In the genomic region with DNA sequence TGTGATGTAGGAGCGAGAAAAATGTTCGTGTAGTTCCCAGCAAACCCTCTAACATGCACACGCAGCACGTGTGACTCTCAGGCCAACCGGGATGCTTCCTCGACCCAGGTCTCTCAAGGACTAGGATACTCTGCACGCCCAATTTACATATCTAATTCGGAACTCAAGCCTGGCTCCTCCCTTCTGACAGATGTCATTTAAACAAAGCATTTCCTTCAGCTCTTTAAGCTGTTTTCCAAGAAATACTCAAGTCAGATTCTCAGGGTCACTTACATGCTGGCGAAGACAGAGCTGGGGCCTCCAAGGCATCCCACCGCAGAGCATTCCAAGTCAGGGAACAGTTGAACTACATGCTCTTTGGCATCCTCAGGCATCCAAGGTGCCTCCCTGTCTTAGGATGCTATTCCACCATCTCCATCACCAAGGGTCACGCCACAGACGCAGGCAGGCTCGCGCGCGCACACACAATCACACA, we compare ENCODE assay signal across 8 mouse cellular contexts. TPM values are rescaled to one million over a fixed set of nuclear protein-coding genes. Genes with fewer than 3 reads are reported as not detected.
A peak's percentile ranks its signal among the peaks of the same experiment; 100 is the strongest.
DNase-seq lines count a peak whose midpoint lies in the region; ATAC-seq and TF ChIP-seq lines count a peak whose summit lies in the region.

No protein-coding gene starts in this region.

- H3K4me3 ChIP-seq in cerebellum, adult 2 months (replicated peaks; ENCODE audit: insufficient read depth, low read depth, low read length): peak overlapping the region; percentile 84
- peak overlapping the region; percentile 91 for H3K4me3 ChIP-seq in hindbrain, embryonic 12.5 days
- H3K4me3 ChIP-seq in stomach, postnatal 0 days (ENCODE audit: low read depth, low read length): peak overlapping the region; percentile 82

- peak overlapping the region; percentile 96 for H3K4me2 ChIP-seq in hindbrain, embryonic 12.5 days (replicated peaks)
- H3K4me2 ChIP-seq in stomach, postnatal 0 days (replicated peaks; ENCODE audit: low read depth): peak overlapping the region; percentile 56

- peak overlapping the region; percentile 88 for H3K9ac ChIP-seq in hindbrain, embryonic 12.5 days
- H3K9ac ChIP-seq in stomach, postnatal 0 days (ENCODE audit: low read length): peak overlapping the region; percentile 82

- no peak for TF ChIP-seq POLR2A in cerebellum, adult 2 months (IDR thresholded peaks at IDR 0.05; ENCODE audit: borderline replicate concordance, insufficient read depth, low read length)

- DNase-seq in cerebellum, adult 2 months: peak; percentile 28 to 45
- no peak for DNase-seq in cerebellum, postnatal 4 days (ENCODE audit: low spot score in 2 of 2)
- peak; percentile 58 for DNase-seq in A20 (ENCODE audit: low read depth, low spot score)
- DNase-seq in cerebellum, postnatal 14 days: peak; percentile 31 to 49
- peak; percentile 33 for DNase-seq in lung, postnatal 10 days
- DNase-seq in stomach, postnatal 0 days (ENCODE audit: low spot score): peak; percentile 34
- no peak for DNase-seq in frontal cortex, postnatal 10 days (ENCODE audit: low spot score in 2 of 2)

- H3K27me3 ChIP-seq in cerebellum, adult 2 months (ENCODE audit: control insufficient read depth, insufficient read depth, low read length): no peaks in the 10 kb centered on the region
- no peaks in the 10 kb centered on the region for H3K27me3 ChIP-seq in hindbrain, embryonic 12.5 days
- H3K27me3 ChIP-seq in stomach, postnatal 0 days (ENCODE audit: control insufficient read depth, insufficient read depth, low read length): no peaks in the 10 kb centered on the region

- H3K4me1 ChIP-seq in cerebellum, adult 2 months (ENCODE audit: control insufficient read depth, insufficient read depth, low read length): peaks cover 4% of the 10 kb centered on the region; the same call in 1 of the 2 replicates
- peaks cover 19% of the 10 kb centered on the region for H3K4me1 ChIP-seq in hindbrain, embryonic 12.5 days
- 0 out of 2 replicates have a peak, but pooled peaks cover 4% of the 10 kb centered on the region for H3K4me1 ChIP-seq in stomach, postnatal 0 days (replicated peaks; ENCODE audit: control insufficient read depth, insufficient read depth)

- ATAC-seq in hindbrain, embryonic 12.5 days (ENCODE audit: low FRiP score): no peak
- ATAC-seq in stomach, postnatal 0 days (ENCODE audit: low FRiP score, low TSS enrichment): no peak

- H3K36me3 ChIP-seq in hindbrain, embryonic 12.5 days: peaks cover 37% of the 10 kb centered on the region
- H3K36me3 ChIP-seq in stomach, postnatal 0 days (ENCODE audit: control insufficient read depth, insufficient read depth, low read length): peaks cover 14% of the 10 kb centered on the region

- WGBS in cerebellum, adult 2 months: 1% methylated on average over 16 of the region's 16 CpGs
- WGBS in hindbrain, embryonic 12.5 days: 2% methylated on average over 16 of the region's 16 CpGs
- WGBS in stomach, postnatal 0 days: 1% methylated on average over 16 of the region's 16 CpGs

- TF ChIP-seq CTCF in cerebellum, adult 2 months (IDR thresholded peaks at IDR 0.05; ENCODE audit: borderline replicate concordance, insufficient read depth, low read depth, low read length): no peak
- no peak for TF ChIP-seq CTCF in stomach, postnatal 0 days (IDR thresholded peaks at IDR 0.05; ENCODE audit: low read depth)

- H3K27ac ChIP-seq in cerebellum, adult 2 months (ENCODE audit: insufficient read depth, low read length): peak overlapping the region; percentile 4; the same call in 1 of the 2 replicates
- H3K27ac ChIP-seq in hindbrain, embryonic 12.5 days: peak overlapping the region; percentile 81; the same call in 1 of the 2 replicates
- peak overlapping the region; percentile 88 for H3K27ac ChIP-seq in stomach, postnatal 0 days (replicated peaks)

- TF ChIP-seq EP300 in stomach, postnatal 0 days (optimal IDR thresholded peaks at IDR 0.05): no peak

- H3K9me3 ChIP-seq in hindbrain, embryonic 12.5 days (replicated peaks): no peaks in the 10 kb centered on the region
- no peaks in the 10 kb centered on the region for H3K9me3 ChIP-seq in stomach, postnatal 0 days (ENCODE audit: control insufficient read depth, low read length)

RNA-seq across cellular contexts. Expression of a gene that starts 1.0 kb away (rescaled TPM):
- polyA plus RNA-seq in cerebellum, adult 2 months (2012; rRNA removed): 33.6 and 33.8 TPM in 2 replicates
- polyA plus RNA-seq in hindbrain, embryonic 12.5 days (2016; fragmentation: Nextera tagmentation; extraction: Ambion mirVana): 17.1 and 19.9 TPM in 2 replicates
- 8.1 and 8.9 TPM in 2 replicates for polyA plus RNA-seq in stomach, postnatal 0 days (2015; fragmentation: Nextera tagmentation; extraction: Ambion mirVana)

RNA-seq across cellular contexts. Expression of a gene that starts 40.7 kb away (rescaled TPM):
- polyA plus RNA-seq in cerebellum, adult 2 months (2012; rRNA removed): 89.8 and 93.9 TPM in 2 replicates
- 29.0 and 33.5 TPM in 2 replicates for polyA plus RNA-seq in hindbrain, embryonic 12.5 days (2016; fragmentation: Nextera tagmentation; extraction: Ambion mirVana)
- polyA plus RNA-seq in stomach, postnatal 0 days (2015; fragmentation: Nextera tagmentation; extraction: Ambion mirVana): 13.1 and 13.3 TPM in 2 replicates

RNA-seq across cellular contexts. Expression of a gene that starts 53.2 kb away (rescaled TPM):
- 0.21 and 0.49 TPM in 2 replicates for polyA plus RNA-seq in cerebellum, adult 2 months (2012; rRNA removed)
- 0.43 and 0.48 TPM in 2 replicates for polyA plus RNA-seq in hindbrain, embryonic 12.5 days (2016; fragmentation: Nextera tagmentation; extraction: Ambion mirVana)
- 0.51 and 0.53 TPM in 2 replicates for polyA plus RNA-seq in stomach, postnatal 0 days (2015; fragmentation: Nextera tagmentation; extraction: Ambion mirVana)

Comparison
In these comparisons a context has a peak if more than half of its experiments do, and no peak if none do; other contexts are left out.
1. DNase-seq: peak in cerebellum, adult 2 months (2 of 2), A20 (single experiment), cerebellum, postnatal 14 days (2 of 2), lung, postnatal 10 days (single experiment) and stomach, postnatal 0 days (single experiment); none in cerebellum, postnatal 4 days (0 of 2) and frontal cortex, postnatal 10 days (0 of 2).
2. H3K27ac ChIP-seq: peak in every context shown above with its lines; median percentile 88 in stomach, postnatal 0 days; 81 in hindbrain, embryonic 12.5 days; 4 in cerebellum, adult 2 months.
3. Peak in every context shown above with its lines, with median percentiles within 50 percentile points of each other: H3K4me3 ChIP-seq.